Mouse (Mus musculus): ENCODE data around the gene Aebp2.
"Not testable (repeated sequence)": the region's sequence is repeated elsewhere in the genome, so short reads cannot be mapped to it uniquely, and the experiment has no call there.

The Aebp2 gene

GRCm38 (mm10) chr6:140622391-140623225 lies at the start of gene Aebp2:
TSS of gene Aebp2 (plus strand) at chr6:140622663.
- no peak for DNase-seq (ENCODE audit: extremely low read depth, low read depth, low spot score)

GRCm38 (mm10) chr6:140574943-140575342 lies 47.5 kb upstream of the Aebp2 start:
- DNase-seq (ENCODE audit: extremely low read depth, low read depth, low spot score) = no peak

- DNase-seq (ENCODE audit: extremely low read depth, low read depth, low spot score) = no peak
Observed at GRCm38 (mm10) chr6:140576133-140576532, 46.3 kb upstream of the Aebp2 start.

- DNase-seq (ENCODE audit: extremely low read depth, low read depth, low spot score) = no peak
Observed at GRCm38 (mm10) chr6:140576961-140577821, 45.3 kb upstream of the Aebp2 start.

- no peak for DNase-seq (ENCODE audit: extremely low read depth, low read depth, low spot score)
Observed at GRCm38 (mm10) chr6:140577822-140578170, 44.7 kb upstream of the Aebp2 start.

GRCm38 (mm10) chr6:140578985-140579384 lies 43.5 kb upstream of the Aebp2 start:
- not testable (repeated sequence) for DNase-seq (ENCODE audit: extremely low read depth, low read depth, low spot score)

- DNase-seq (ENCODE audit: extremely low read depth, low read depth, low spot score) = no peak
Observed at GRCm38 (mm10) chr6:140580170-140580569, 42.3 kb upstream of the Aebp2 start.

GRCm38 (mm10) chr6:140586714-140587259 lies 35.7 kb upstream of the Aebp2 start:
- no peak for DNase-seq (ENCODE audit: extremely low read depth, low read depth, low spot score)

GRCm38 (mm10) chr6:140591331-140591730 lies 31.1 kb upstream of the Aebp2 start:
- DNase-seq (ENCODE audit: extremely low read depth, low read depth, low spot score) = no peak

GRCm38 (mm10) chr6:140592713-140593112 lies 29.8 kb upstream of the Aebp2 start:
- DNase-seq (ENCODE audit: extremely low read depth, low read depth, low spot score) = no peak

- DNase-seq (ENCODE audit: extremely low read depth, low read depth, low spot score) = no peak
Observed at GRCm38 (mm10) chr6:140593420-140594170, 28.9 kb upstream of the Aebp2 start.

GRCm38 (mm10) chr6:140595551-140595950 lies 26.9 kb upstream of the Aebp2 start:
- not testable (repeated sequence) for DNase-seq (ENCODE audit: extremely low read depth, low read depth, low spot score)

GRCm38 (mm10) chr6:140597381-140598329 lies 24.8 kb upstream of the Aebp2 start:
- DNase-seq (ENCODE audit: extremely low read depth, low read depth, low spot score) = no peak

- no peak for DNase-seq (ENCODE audit: extremely low read depth, low read depth, low spot score)
Observed at GRCm38 (mm10) chr6:140598516-140598915, 23.9 kb upstream of the Aebp2 start.

GRCm38 (mm10) chr6:140599337-140599736 lies 23.1 kb upstream of the Aebp2 start:
- DNase-seq (ENCODE audit: extremely low read depth, low read depth, low spot score) = no peak

GRCm38 (mm10) chr6:140600671-140601070 lies 21.8 kb upstream of the Aebp2 start:
- not testable (repeated sequence) for DNase-seq (ENCODE audit: extremely low read depth, low read depth, low spot score)

- DNase-seq (ENCODE audit: extremely low read depth, low read depth, low spot score) = no peak
Observed at GRCm38 (mm10) chr6:140601175-140601574, 21.3 kb upstream of the Aebp2 start.

- no peak for DNase-seq (ENCODE audit: extremely low read depth, low read depth, low spot score)
Observed at GRCm38 (mm10) chr6:140603228-140603944, 19.1 kb upstream of the Aebp2 start.

GRCm38 (mm10) chr6:140605173-140605572 lies 17.3 kb upstream of the Aebp2 start:
- not testable (repeated sequence) for DNase-seq (ENCODE audit: extremely low read depth, low read depth, low spot score)

All from fat pad, adult 2 months (tissue).